Mouse (Mus musculus): ENCODE results near the gene Rnf227. TPM values are rescaled to one million over a fixed set of nuclear protein-coding genes. Genes with fewer than 3 reads are reported as not detected.

The Rnf227 gene
- total and polyA plus RNA-seq, 3 experiments: 0.21 to 0.30 TPM; not detected in 1

GRCm38 (mm10) chr11:69382478-69383105 is 42.3 kb downstream of the Rnf227 start:
- Histone ChIP-seq H3K36me3 (replicated peaks in 1 of 2; ENCODE audit: control insufficient read depth in 1 of 2, insufficient read depth in 1 of 2, low read length in 1 of 2) (peaks cover 0 to 48% of the 10 kb centered on the region in 2 experiments), H3K4me3 (replicated peaks in 1 of 3; ENCODE audit: low read depth in 2 of 3, low read length in 2 of 3, poor library complexity in 1 of 3) (no peak overlapping the region), H3K4me1 (ENCODE audit: control insufficient read depth in 1 of 2, insufficient read depth in 2 of 2) (peaks cover 6 to 10% of the 10 kb centered on the region in 2 experiments; a peak in 3 of 4 replicates), H3K4me2 (ENCODE audit: insufficient read depth, low read depth, poor library complexity, severe bottlenecking) (no peak overlapping the region), H3K27ac (ENCODE audit: insufficient read depth, low read depth) (no peak overlapping the region), H3K9ac (ENCODE audit: insufficient read depth, low read depth) (no peak overlapping the region), H3K9me3 (replicated peaks; ENCODE audit: low read length) (no peaks in the 10 kb centered on the region), H3K27me3 (replicated peaks) (no peaks in the 10 kb centered on the region), H3K79me2 (replicated peaks; ENCODE audit: control insufficient read depth, extremely low read depth, insufficient read depth, poor library complexity, severe bottlenecking) (no peaks in the 10 kb centered on the region)
- no peak for DNase-seq (ENCODE audit: extremely low read depth)
- no peak for TF ChIP-seq EP300 (IDR thresholded peaks at IDR 0.05; ENCODE audit: low read length)
- no peak for TF ChIP-seq MAZ (IDR thresholded peaks at IDR 0.05; ENCODE audit: low read depth, low read length)
- TF ChIP-seq CHD2 (IDR thresholded peaks at IDR 0.05; ENCODE audit: low read length): no peak
- TF ChIP-seq E2F4 (IDR thresholded peaks at IDR 0.05; ENCODE audit: insufficient replicate concordance, low read depth, low read length): no peak
- TF ChIP-seq JUN (IDR thresholded peaks at IDR 0.05; ENCODE audit: insufficient read depth, low read depth, low read length): no peak
- no peak for TF ChIP-seq SMC3 (IDR thresholded peaks at IDR 0.05; ENCODE audit: low read depth, low read length)
- no peak for TF ChIP-seq GABPA (IDR thresholded peaks at IDR 0.05; ENCODE audit: insufficient replicate concordance, low read depth, low read length)
- no peak for TF ChIP-seq MEF2A (IDR thresholded peaks at IDR 0.05; ENCODE audit: borderline replicate concordance, low read depth, low read length)
- no peak for TF ChIP-seq MAFK (IDR thresholded peaks at IDR 0.05; ENCODE audit: insufficient replicate concordance, low read length)
- TF ChIP-seq ZC3H11A (IDR thresholded peaks at IDR 0.05; ENCODE audit: low read depth, low read length): no peak
- no peak for TF ChIP-seq HCFC1 (IDR thresholded peaks at IDR 0.05; ENCODE audit: low read depth, low read length)
- no peak for TF ChIP-seq ETS1 (conservative IDR thresholded peaks at IDR 0.05; ENCODE audit: low read depth, low read length)
- no peak for TF ChIP-seq IRF4 (IDR thresholded peaks at IDR 0.05; ENCODE audit: low read depth, low read length)
- TF ChIP-seq USF2 (conservative IDR thresholded peaks at IDR 0.05; ENCODE audit: low read depth, low read length): no peak
- TF ChIP-seq POLR2AphosphoS2 (IDR thresholded peaks at IDR 0.05; ENCODE audit: low read depth, low read length): no peak
- TF ChIP-seq RCOR1 (conservative IDR thresholded peaks at IDR 0.05; ENCODE audit: low read depth, low read length): no peak
- TF ChIP-seq TCF12 (IDR thresholded peaks at IDR 0.05; ENCODE audit: low read depth, low read length): no peak
- in situ Hi-C loops (cut with MboI; ENCODE audit: low pct_ligation_motif_present, low pct_unique_long_range_greater_than_20kb, low sequenced_read_pairs): no loop called here
- dilution Hi-C loops (cut with MboI; ENCODE audit: extremely low pct_ligation_motif_present, extremely low pct_unique_long_range_greater_than_20kb, low sequenced_read_pairs): no loop called here

- H3K36me3 ChIP-seq (replicated peaks in 1 of 2; ENCODE audit: control insufficient read depth in 1 of 2, insufficient read depth in 1 of 2, low read length in 1 of 2): peaks cover 4 to 57% of the 10 kb centered on the region in 2 experiments
- peaks cover 0 to 2% of the 10 kb centered on the region in 2 experiments; a peak in 1 of 4 replicates for H3K4me1 ChIP-seq (ENCODE audit: control insufficient read depth in 1 of 2, insufficient read depth in 2 of 2)
- no peaks in the 10 kb centered on the region for H3K9me3 ChIP-seq (replicated peaks; ENCODE audit: low read length)
- no peak overlapping the region for H3K9ac ChIP-seq (ENCODE audit: insufficient read depth, low read depth)
- no peaks in the 10 kb centered on the region for H3K27me3 ChIP-seq (replicated peaks)
- H3K79me2 ChIP-seq (replicated peaks; ENCODE audit: control insufficient read depth, extremely low read depth, insufficient read depth, poor library complexity, severe bottlenecking): no peaks in the 10 kb centered on the region
- in situ Hi-C loops (cut with MboI; ENCODE audit: low pct_ligation_motif_present, low pct_unique_long_range_greater_than_20kb, low sequenced_read_pairs): no loop called here
- H3K27ac ChIP-seq (ENCODE audit: insufficient read depth, low read depth): no peak overlapping the region
- DNase-seq (ENCODE audit: extremely low read depth): no peak
- no peak overlapping the region for H3K4me3 ChIP-seq (replicated peaks in 1 of 3; ENCODE audit: low read depth in 2 of 3, low read length in 2 of 3, poor library complexity in 1 of 3)
- TF ChIP-seq POLR2A (IDR thresholded peaks at IDR 0.05; ENCODE audit: low read depth, low read length) (no peak), MAFK (IDR thresholded peaks at IDR 0.05; ENCODE audit: insufficient replicate concordance, low read length) (no peak), NRF1 (IDR thresholded peaks at IDR 0.05; ENCODE audit: low read depth, low read length) (no peak), KAT2A (IDR thresholded peaks at IDR 0.05; ENCODE audit: insufficient replicate concordance, low read length) (no peak), JUN (IDR thresholded peaks at IDR 0.05; ENCODE audit: insufficient read depth, low read depth, low read length) (no peak), MAX (IDR thresholded peaks at IDR 0.05; ENCODE audit: low read length) (no peak), ELF1 (IDR thresholded peaks at IDR 0.05; ENCODE audit: low read depth, low read length) (no peak), NELFE (IDR thresholded peaks at IDR 0.05; ENCODE audit: low read depth, low read length) (no peak), RCOR1 (conservative IDR thresholded peaks at IDR 0.05; ENCODE audit: low read depth, low read length) (no peak), E2F4 (IDR thresholded peaks at IDR 0.05; ENCODE audit: insufficient replicate concordance, low read depth, low read length) (no peak), CHD1 (IDR thresholded peaks at IDR 0.05; ENCODE audit: low read depth, low read length) (no peak), CHD2 (IDR thresholded peaks at IDR 0.05; ENCODE audit: low read length) (no peak), GABPA (IDR thresholded peaks at IDR 0.05; ENCODE audit: insufficient replicate concordance, low read depth, low read length) (no peak), TBP (conservative IDR thresholded peaks at IDR 0.05; ENCODE audit: low read depth, low read length) (no peak), RAD21 (IDR thresholded peaks at IDR 0.05; ENCODE audit: low read depth, low read length) (no peak), MXI1 (IDR thresholded peaks at IDR 0.05; ENCODE audit: low read depth, low read length) (no peak)
- dilution Hi-C loops (cut with MboI; ENCODE audit: extremely low pct_ligation_motif_present, extremely low pct_unique_long_range_greater_than_20kb, low sequenced_read_pairs): no loop called here
- H3K4me2 ChIP-seq (ENCODE audit: insufficient read depth, low read depth, poor library complexity, severe bottlenecking): no peak overlapping the region
These were observed 44.7 kb downstream of the Rnf227 start for GRCm38 (mm10) chr11:69384979-69385378.

Data from CH12.LX (cell line).